Mouse (Mus musculus) small intestine, adult 2 months (tissue): ENCODE data around the gene Sim2.

Experiments
- CTCF ChIP-seq: fragments of 200-500 bp; IDR thresholded peaks from 2 replicates; pipeline ENCODE4 v1.5.1; 2012; ENCODE audit warnings: low read depth, mild to moderate bottlenecking, control low read depth, inconsistent platforms, low read length, moderate library complexity, mixed read lengths; ENCODE audit not compliant: insufficient replicate concordance, insufficient read length; ENCODE audit errors: extremely low read depth
- POLR2A ChIP-seq: fragments of 200-500 bp; IDR thresholded peaks from 2 replicates; pipeline ENCODE4 v1.6.1; 2012; ENCODE audit warnings: low read depth, mild to moderate bottlenecking, control low read depth, inconsistent platforms, low read length, moderate library complexity

- no peak for TF ChIP-seq POLR2A
- no peak for TF ChIP-seq CTCF
These were observed 2.6 kb upstream of the Sim2 start for GRCm38 (mm10) chr16:94081996-94082708.
